Mouse (Mus musculus) 416B (cell line): ENCODE results near the gene Prrc2a.
"Not testable (repeated sequence)": the region's sequence is repeated elsewhere in the genome, so short reads cannot be mapped to it uniquely, and the experiment has no call there.

Experiments
- DNase-seq: peaks from one replicate; pipeline ENCODE4 v3.0.0; 2011; ENCODE audit warnings: low read depth

The Prrc2a gene

GRCm38 (mm10) chr17:35133517-35133916, 31.2 kb downstream of the Prrc2a start:
- no peak for DNase-seq

GRCm38 (mm10) chr17:35132174-35132560, 32.5 kb downstream of the Prrc2a start:
- no peak for DNase-seq

GRCm38 (mm10) chr17:35131500-35132173, 33.1 kb downstream of the Prrc2a start, which contains the start of gene Apom:
Gene Apom (minus strand): TSS chr17:35132050.
- no peak for DNase-seq

GRCm38 (mm10) chr17:35131038-35131437, 33.7 kb downstream of the Prrc2a start:
- no peak for DNase-seq

- DNase-seq, result no peak
These were observed 35.7 kb downstream of the Prrc2a start for GRCm38 (mm10) chr17:35128996-35129395.

DNA sequence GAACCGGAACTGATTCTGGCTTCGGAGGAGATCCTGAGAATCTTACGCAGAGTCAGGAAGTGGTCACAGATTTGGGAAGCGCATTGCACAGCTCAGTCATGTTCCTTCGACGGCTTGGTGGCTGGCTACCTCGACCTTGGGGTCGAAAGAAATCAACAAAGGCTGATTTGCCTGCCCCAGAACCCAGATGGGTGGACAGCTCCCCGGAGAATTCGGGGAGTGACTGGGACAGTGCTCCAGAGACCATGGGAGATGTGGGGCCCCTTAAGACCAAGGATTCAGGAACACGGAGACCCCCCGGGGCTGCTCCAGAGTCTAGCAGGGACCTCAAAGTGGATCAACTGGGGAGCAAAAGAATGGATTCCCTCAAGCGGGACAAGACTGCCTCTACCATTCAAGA, 37.7 kb downstream of the Prrc2a start:
- peak; percentile 63 for DNase-seq

- peak; percentile 66 for DNase-seq
These were observed 38.5 kb downstream of the Prrc2a start, which contains the start of gene D17H6S53E for GRCm38 (mm10) chr17:35126206-35126611. Gene D17H6S53E (plus strand): TSS chr17:35126373.

GRCm38 (mm10) chr17:35125578-35125977, 39.1 kb downstream of the Prrc2a start:
- no peak for DNase-seq

GRCm38 (mm10) chr17:35125081-35125480, 39.6 kb downstream of the Prrc2a start:
- peak; percentile 53 for DNase-seq

DNA sequence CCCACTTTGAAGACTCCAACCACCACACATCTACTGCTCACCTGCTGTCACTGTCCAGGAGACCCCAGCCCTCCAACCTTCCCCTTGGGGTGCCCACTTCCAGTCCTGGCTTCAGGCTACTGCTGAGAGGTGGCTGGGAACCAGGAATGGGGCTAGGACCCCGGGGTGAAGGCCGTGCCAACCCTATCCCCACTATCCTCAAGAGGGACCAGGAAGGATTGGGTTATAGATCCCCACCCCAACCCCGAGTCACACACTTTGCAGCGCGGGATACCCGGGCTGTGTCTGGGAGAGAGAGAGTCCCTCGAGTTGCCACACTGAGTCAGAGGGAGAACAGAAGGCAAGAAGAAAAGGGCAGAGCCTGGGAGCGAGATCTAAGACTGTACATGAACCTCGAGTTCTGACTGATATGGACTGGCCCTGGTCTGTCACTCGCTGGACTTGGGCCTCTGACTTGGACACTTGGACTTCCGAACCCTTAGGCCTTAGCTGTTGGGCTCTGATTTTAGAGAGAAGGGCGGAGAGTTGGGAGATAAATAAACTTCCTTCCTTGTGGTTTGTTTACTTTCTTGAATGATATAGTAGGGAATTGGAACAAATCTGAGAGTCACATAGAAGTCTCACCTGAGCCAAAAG, 40.3 kb downstream of the Prrc2a start:
- not testable (repeated sequence) for DNase-seq

GRCm38 (mm10) chr17:35123287-35123686, 41.4 kb downstream of the Prrc2a start:
- DNase-seq, result not testable (repeated sequence)

DNA sequence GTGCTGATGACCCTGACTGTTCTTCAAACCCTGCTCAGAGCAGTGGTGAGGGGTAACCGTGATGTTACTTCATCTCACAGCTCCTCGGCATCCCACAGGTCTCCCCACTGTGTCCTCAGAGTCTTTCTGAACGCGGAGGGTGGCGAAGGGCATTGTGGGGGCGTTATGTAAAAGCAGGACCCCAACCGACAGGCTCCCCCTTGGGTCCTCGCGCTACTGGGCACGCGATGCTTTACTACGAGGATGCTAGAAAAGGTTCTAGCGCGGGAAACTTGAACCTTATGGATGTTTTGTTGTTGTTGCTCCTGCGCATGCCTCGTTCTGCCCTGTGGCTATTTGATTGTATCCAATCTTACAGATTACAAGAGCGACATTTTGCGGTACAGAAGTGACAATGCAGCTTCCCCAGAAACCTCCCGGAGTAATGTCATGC, 42.8 kb downstream of the Prrc2a start, which contains the start of gene Csnk2b:
TSS of gene Csnk2b (minus strand) at position 183 of the 433 bp plus-strand sequence.
- DNase-seq, result peak; percentile 82

DNA sequence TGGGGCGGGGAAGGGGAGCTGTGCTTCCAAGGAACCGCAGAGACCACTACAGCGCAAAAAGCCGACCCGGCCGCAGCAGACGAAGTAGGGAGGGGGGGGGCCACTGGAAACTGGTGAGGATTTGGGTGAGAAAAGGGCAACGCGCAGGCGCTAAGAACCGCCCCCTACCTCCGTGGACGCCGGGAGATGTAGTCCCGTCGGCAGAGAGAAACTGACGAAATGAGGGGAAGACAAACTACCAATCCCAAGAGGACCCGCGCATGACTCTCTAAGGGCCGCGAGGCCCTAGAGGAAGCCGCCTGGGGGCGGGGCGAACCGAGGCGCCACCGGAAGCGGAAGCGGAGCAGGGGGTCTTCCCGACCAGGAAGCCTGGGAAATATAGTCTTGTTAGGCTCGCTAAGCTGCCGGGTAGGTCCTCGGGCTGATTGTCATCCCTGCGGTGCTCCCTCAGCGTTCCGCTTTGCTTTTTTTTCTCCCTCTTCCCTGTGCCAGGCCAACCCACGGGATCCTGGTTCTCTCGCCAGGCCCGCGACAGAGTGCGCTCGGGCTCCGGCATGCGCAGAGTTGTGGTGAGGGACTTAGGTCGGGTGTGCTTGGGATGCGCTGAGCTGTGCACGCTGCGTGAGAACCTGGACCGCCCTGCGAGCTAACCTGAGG, 43.4 kb downstream of the Prrc2a start, which contains the start of gene Gpank1:
TSS of gene Gpank1 (plus strand) at position 313 of the 657 bp plus-strand sequence.
- DNase-seq, result peak; percentile 99

DNA sequence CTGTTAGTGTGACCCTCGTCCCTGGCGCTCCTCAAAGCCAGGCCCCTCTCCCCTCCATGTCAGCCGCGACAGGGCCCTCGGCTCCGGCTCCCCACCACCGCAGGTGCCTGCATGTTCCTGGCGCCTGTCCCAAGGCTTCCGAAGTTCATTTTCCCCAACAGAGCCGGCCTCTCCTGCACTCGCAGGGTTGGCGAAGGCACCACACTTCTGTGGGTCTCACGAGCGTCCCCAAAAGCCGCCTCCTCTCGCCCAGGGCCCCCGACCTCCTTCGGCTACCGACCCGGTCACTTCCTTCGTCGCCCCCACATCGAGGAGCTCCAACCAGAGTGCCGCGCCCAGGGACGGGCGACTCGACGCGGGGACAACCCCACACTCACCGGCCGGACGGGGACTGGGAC, 44.0 kb downstream of the Prrc2a start:
- no peak for DNase-seq

DNA sequence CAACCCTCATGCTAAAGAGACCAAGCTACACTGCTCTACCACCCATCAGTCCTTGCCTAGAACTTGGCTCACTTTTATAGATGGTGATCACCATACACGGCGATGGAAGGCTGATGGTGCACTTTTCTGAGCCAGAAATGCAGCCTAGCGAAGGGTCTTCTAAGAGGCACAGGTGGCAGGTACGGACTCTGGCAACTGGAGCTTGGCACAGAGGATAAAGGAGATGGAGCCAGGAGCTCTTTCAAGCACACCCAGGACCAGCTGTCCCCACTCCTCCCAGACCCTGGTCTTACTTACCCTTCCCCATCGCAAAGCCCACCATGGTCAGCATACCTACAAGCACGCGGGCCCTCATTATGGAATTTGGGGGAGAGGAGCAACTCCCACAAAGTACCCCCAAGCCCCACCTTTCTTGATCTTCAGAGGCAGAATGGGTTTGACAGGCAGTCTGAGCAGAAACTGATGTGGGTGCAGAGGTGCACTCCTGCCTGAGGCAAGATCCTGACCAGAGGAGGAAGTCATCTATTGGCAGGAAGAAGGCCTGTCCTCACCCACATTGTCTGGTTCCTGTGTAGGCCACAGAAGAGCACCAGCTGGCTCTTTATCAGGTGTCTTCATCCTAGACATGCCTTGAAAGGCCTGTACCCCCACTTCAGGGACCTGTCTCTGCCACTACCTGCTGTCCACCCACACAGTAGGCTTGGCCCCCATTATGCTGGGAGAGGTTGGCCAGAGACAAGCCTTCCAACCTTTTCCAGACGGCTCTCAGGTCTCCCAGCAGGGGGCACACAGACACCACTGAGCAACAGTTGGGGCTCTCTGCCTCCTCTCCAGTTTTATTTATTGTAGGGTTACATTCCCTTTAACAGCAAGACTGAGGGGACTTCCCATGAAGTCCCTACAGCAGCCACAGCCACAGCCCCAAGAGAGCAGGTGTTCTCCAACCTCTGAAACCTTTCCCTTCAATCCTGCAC, 49.4 kb downstream of the Prrc2a start, which contains the start of gene Ly6g5b:
TSS of gene Ly6g5b (minus strand) at position 383 of the 974 bp plus-strand sequence.
- DNase-seq, result peak; percentile 72

DNA sequence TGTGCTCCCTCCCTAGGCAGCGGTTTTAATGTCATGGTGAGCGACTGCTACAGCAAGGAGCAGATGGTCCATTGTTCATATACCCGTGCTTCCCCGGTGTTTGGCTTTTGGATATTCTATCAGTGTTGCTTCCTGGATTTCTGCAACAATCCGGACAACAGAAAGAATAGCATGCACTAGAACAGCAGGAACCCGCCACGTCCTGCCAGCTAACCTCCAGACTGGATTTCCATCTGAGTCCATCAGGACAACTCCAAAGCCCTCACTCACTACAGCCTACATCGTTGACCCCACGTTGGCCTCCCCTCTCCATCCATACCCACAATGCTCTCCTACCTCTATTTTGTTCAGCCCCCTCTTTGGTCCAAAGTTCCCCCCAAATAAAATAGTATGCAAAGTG, 52.9 kb downstream of the Prrc2a start:
- DNase-seq, result no peak

DNA sequence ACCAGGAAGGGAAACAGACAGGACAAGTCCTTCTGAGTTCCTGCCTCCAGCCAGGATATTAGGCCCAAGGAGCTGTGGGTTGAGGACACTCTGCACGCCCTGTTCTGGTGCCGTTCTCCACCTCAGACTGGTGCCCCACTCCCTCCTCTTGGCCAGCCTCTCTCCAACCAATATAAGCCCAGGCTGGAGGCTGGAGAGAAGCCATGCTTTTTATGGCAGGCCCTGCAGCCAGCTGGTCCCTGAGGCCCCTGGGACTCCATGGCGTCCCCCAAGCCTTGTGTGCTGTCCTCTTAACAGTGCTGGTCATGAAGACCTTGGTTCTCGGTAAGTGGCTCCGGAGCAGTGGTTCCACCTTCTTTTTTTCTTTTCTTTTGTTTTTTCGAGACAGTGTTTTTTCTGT, 56.6 kb downstream of the Prrc2a start, which contains the start of gene Ly6g5c:
TSS of gene Ly6g5c (plus strand) at position 183 of the 400 bp plus-strand sequence.
- no peak for DNase-seq

DNA sequence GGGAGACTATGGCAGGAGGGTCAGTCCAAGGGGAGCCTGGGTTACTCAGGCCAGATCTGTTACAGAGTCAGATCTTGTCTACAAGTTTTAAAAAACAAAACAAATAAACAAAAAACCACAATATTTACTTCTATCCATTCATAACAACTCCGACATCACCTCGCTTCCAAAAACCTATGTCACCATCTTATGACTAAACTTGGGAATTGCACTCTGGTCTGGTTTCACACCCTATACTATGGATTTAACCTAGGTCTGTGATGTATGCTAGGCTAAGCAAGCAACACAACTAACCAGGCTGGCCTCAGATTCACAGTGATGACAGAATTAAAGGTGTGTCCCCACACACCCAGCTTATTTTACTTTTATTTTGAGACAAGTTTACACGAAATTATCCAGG, 58.2 kb downstream of the Prrc2a start:
- DNase-seq, result peak; percentile 47

DNA sequence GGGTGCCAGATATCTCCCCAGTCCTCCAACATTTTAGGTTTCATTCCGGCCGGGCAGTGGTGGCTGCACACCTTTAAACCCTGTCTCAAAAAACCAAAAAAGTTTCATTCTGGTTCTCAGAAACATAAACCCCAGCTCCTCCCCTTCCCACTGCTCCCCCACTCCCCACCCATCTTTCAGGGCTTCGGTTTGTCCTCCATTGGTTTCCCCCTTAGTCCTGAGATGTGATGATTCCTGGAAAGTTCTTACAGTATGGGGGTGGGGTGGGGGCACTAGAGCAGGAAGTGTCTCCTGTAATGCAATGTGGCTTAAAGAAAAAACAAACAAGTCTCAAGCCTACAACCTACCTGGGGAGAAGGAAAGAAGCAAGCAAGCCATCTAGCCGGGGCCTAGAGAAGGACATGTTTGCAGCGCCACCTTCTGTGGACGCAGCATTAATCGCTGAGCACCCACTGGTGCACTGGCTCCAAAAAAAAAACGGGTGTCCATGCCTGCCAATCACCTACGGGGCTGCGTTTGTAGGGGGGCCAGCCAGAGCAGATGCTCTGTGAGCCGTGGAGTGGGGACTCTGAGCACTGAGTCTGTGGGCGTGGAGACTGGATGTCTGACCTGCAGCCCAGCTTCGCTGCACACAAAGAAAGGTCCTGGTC, 58.8 kb downstream of the Prrc2a start:
- DNase-seq, result peak; percentile 64

GRCm38 (mm10) chr17:35104754-35105153, 59.9 kb downstream of the Prrc2a start:
- no peak for DNase-seq

GRCm38 (mm10) chr17:35104079-35104478, 60.6 kb downstream of the Prrc2a start:
- no peak for DNase-seq
